Mouse (Mus musculus) E14TG2a.4 (cell line): ENCODE results near the gene 1700014D04Rik.
"Not testable (repeated sequence)": the region's sequence is repeated elsewhere in the genome, so short reads cannot be mapped to it uniquely, and the experiment has no call there.

Source experiments
- CTCF ChIP-seq: conservative IDR thresholded peaks from 2 replicates; pipeline ENCODE4 v1.5.1; 2014; ENCODE audit warnings: low read length
- NANOG ChIP-seq: IDR thresholded peaks from 2 replicates; pipeline ENCODE4 v1.6.1; 2014; ENCODE audit warnings: borderline replicate concordance, low read length, mixed read lengths

DNA sequence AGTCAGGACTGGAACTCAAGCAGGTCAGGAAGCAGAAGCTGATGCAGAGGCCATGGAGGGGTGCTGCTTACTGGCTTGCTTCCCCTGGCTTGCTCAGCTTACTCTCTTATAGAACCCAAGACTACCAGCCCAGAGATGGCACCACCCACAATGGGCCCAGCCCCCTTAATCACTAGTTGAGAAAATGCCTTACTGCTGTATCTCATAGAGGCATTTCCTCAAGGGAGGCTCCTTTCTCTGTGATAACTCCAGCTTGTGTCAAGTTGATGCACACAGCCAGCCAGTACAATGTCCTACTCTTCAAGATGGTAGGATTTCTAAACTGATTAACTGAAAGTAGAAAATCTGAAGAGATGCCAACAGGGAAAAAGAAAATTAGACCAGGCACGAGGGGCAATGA, 24.5 kb downstream of the 1700014D04Rik start:
- TF ChIP-seq CTCF, NANOG: not testable (repeated sequence)
